Mouse (Mus musculus) C2C12 (cell line): Measurements from ENCODE around the gene Ezr.

ENCODE experiments used
- CEBPB ChIP-seq: IDR thresholded peaks from one replicate; pipeline ENCODE4 v1.6.1; 2011; ENCODE audit warnings: low read depth, mild to moderate bottlenecking, control low read depth, moderate library complexity
- CTCF ChIP-seq: IDR thresholded peaks from one replicate; pipeline ENCODE4 v1.5.1; 2011; ENCODE audit not compliant: control insufficient read depth, insufficient read depth, insufficient read length
- FOSL1 ChIP-seq: IDR thresholded peaks from one replicate; pipeline ENCODE4 v1.8.0; 2011; ENCODE audit warnings: mild to moderate bottlenecking, low read length; ENCODE audit not compliant: poor library complexity, insufficient read depth, severe bottlenecking
- MAX ChIP-seq: IDR thresholded peaks from one replicate; pipeline ENCODE4 v1.6.1; 2011; ENCODE audit warnings: mild to moderate bottlenecking, control low read depth
- MYOD1 ChIP-seq: IDR thresholded peaks from one replicate; pipeline ENCODE4 v1.6.1; 2011; ENCODE audit warnings: low read depth; ENCODE audit not compliant: control insufficient read depth, insufficient read length
- MYOG ChIP-seq: IDR thresholded peaks from one replicate; pipeline ENCODE4 v1.6.1; 2011; ENCODE audit not compliant: control insufficient read depth, insufficient read length; ENCODE audit errors: extremely low read depth
- USF1 ChIP-seq: IDR thresholded peaks from one replicate; pipeline ENCODE4 v1.6.1; 2011; ENCODE audit warnings: low read depth, mild to moderate bottlenecking, control low read depth, moderate library complexity

DNA sequence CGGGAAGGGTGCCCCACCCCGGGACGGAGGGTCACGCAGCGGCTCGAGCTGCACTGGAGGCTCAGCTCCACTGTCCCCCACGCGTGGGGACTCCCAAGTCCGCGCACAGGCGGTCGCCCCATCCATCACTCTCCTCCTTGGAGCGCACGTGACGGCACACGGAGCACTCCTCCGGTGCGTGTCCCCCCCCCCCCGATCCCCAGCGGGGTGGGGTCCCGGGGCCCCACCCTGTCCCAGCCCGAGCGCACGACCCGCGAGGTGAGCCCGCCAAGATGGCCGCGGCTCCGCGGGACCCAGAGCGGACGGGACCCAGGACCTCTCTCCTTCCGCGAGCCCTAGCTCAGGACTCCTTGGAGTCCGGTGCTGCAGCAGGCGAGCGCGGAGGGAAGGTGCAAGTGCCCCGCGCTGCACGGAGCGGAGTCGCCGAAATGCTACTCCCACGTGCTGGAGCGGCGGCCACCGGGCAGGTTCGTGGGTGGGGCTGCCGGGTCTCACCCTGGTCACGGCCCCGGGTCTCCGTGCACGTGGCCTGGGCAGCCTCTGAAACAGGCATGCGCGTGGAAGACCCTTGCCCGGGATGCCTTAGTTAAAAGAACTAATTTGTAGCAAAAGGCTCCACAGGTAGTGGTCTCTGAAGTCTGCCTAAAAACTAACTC is 550 bp upstream of the Ezr start:
- no peak for TF ChIP-seq CTCF
- TF ChIP-seq MYOG: no peak
- TF ChIP-seq CEBPB: no peak
- peak; percentile 15 for TF ChIP-seq USF1
- peak; percentile 22 for TF ChIP-seq MAX
- no peak for TF ChIP-seq MYOD1
- TF ChIP-seq FOSL1: no peak
